Mouse (Mus musculus): ENCODE results near the gene Rnase1.
A peak's percentile ranks its signal among the peaks of the same experiment; 100 is the strongest.
"Not testable (repeated sequence)": the region's sequence is repeated elsewhere in the genome, so short reads cannot be mapped to it uniquely, and the experiment has no call there.

Gene Rnase1

GRCm38 (mm10) chr14:51146685-51147084, at the start of gene Rnase1:
TSS of gene Rnase1 (minus strand) at chr14:51146785.
- no peak for DNase-seq

- no peak for DNase-seq
These were observed 49.1 kb upstream of the Rnase1 start for GRCm38 (mm10) chr14:51195681-51196080.

- not testable (repeated sequence) for DNase-seq
These were observed 34.5 kb upstream of the Rnase1 start for GRCm38 (mm10) chr14:51181051-51181450.

- no peak for DNase-seq
These were observed 27.3 kb upstream of the Rnase1 start for GRCm38 (mm10) chr14:51173843-51174242.

GRCm38 (mm10) chr14:51172947-51173346, 26.4 kb upstream of the Rnase1 start:
- DNase-seq = not testable (repeated sequence)

GRCm38 (mm10) chr14:51172095-51172865, 25.7 kb upstream of the Rnase1 start:
- DNase-seq = peak; percentile 21

GRCm38 (mm10) chr14:51166068-51166467, 19.5 kb upstream of the Rnase1 start:
- DNase-seq = no peak

- DNase-seq = no peak
These were observed 18.9 kb upstream of the Rnase1 start for GRCm38 (mm10) chr14:51165435-51165834.

GRCm38 (mm10) chr14:51163323-51163722, 16.7 kb upstream of the Rnase1 start:
- not testable (repeated sequence) for DNase-seq

- not testable (repeated sequence) for DNase-seq
These were observed 15.4 kb upstream of the Rnase1 start, which contains the start of gene Rnase2b for GRCm38 (mm10) chr14:51161976-51162375. TSS of gene Rnase2b (plus strand) at chr14:51162260.

- no peak for DNase-seq
These were observed 10.5 kb upstream of the Rnase1 start for GRCm38 (mm10) chr14:51157072-51157471.

GRCm38 (mm10) chr14:51156736-51157068, 10.1 kb upstream of the Rnase1 start:
- no peak for DNase-seq

GRCm38 (mm10) chr14:51156056-51156735, 9.6 kb upstream of the Rnase1 start:
- no peak for DNase-seq

GRCm38 (mm10) chr14:51152249-51152870, 5.8 kb upstream of the Rnase1 start:
- DNase-seq = no peak

- no peak for DNase-seq
These were observed 3.7 kb upstream of the Rnase1 start for GRCm38 (mm10) chr14:51150206-51150831.

- DNase-seq = no peak
These were observed 2.6 kb upstream of the Rnase1 start for GRCm38 (mm10) chr14:51149164-51149563.

- DNase-seq = no peak
These were observed 1.4 kb upstream of the Rnase1 start for GRCm38 (mm10) chr14:51148006-51148405.

- peak; percentile 10 for DNase-seq
These were observed 1.1 kb downstream of the Rnase1 start for GRCm38 (mm10) chr14:51145521-51145920.

- no peak for DNase-seq
These were observed 2.1 kb downstream of the Rnase1 start for GRCm38 (mm10) chr14:51144451-51144850.

- no peak for DNase-seq
These were observed 2.6 kb downstream of the Rnase1 start for GRCm38 (mm10) chr14:51143937-51144336.

GRCm38 (mm10) chr14:51143287-51143686, 3.3 kb downstream of the Rnase1 start:
- DNase-seq = no peak

- DNase-seq = no peak
These were observed 4.0 kb downstream of the Rnase1 start for GRCm38 (mm10) chr14:51142568-51142967.

- DNase-seq = no peak
These were observed 4.5 kb downstream of the Rnase1 start for GRCm38 (mm10) chr14:51142119-51142518.
